Mouse (Mus musculus): ENCODE measurements around the gene Spata20. TPM values are rescaled to one million over a fixed set of nuclear protein-coding genes. Genes with fewer than 3 reads are reported as not detected.
A peak's percentile ranks its signal among the peaks of the same experiment; 100 is the strongest.

Gene Spata20
- polyA plus RNA-seq, 1 experiment: not detected

- Histone ChIP-seq H3K27ac (ENCODE audit: insufficient read depth, low read depth, low read length) (peak within 1 kb of the TSS; percentile 67), H3K4me3 (ENCODE audit: insufficient read depth, low read depth, low read length) (peak within 1 kb of the TSS; percentile 91), H3K4me1 (ENCODE audit: control insufficient read depth, insufficient read depth, low read length) (peaks cover 44% of the 10 kb centered on the region)
- 0% methylated on average over 42 of the region's 71 CpGs for WGBS
- TF ChIP-seq CTCF (IDR thresholded peaks at IDR 0.05; ENCODE audit: insufficient read depth, low read depth, low read length): no peak
- TF ChIP-seq POLR2A (IDR thresholded peaks at IDR 0.05; ENCODE audit: insufficient read depth, low read depth, low read length): peak; percentile 51; the same call in 1 of the 2 replicates
Measured at GRCm38 (mm10) chr11:94473707-94474543, 12.1 kb downstream of the Spata20 start, which contains the start of gene Cacna1g. Gene Cacna1g (minus strand): TSS chr11:94474198.

- peak overlapping the region; percentile 91 for H3K4me3 ChIP-seq (ENCODE audit: insufficient read depth, low read depth, low read length)
- no peak for TF ChIP-seq POLR2A (IDR thresholded peaks at IDR 0.05; ENCODE audit: insufficient read depth, low read depth, low read length)
- no peak for TF ChIP-seq CTCF (IDR thresholded peaks at IDR 0.05; ENCODE audit: insufficient read depth, low read depth, low read length)
- WGBS: under 1% methylated on average over 51 of the region's 52 CpGs
- H3K27ac ChIP-seq (ENCODE audit: insufficient read depth, low read depth, low read length): peak overlapping the region; percentile 67
- peaks cover 51% of the 10 kb centered on the region for H3K4me1 ChIP-seq (ENCODE audit: control insufficient read depth, insufficient read depth, low read length)
Measured at GRCm38 (mm10) chr11:94472916-94473706, 12.9 kb downstream of the Spata20 start.

DNA sequence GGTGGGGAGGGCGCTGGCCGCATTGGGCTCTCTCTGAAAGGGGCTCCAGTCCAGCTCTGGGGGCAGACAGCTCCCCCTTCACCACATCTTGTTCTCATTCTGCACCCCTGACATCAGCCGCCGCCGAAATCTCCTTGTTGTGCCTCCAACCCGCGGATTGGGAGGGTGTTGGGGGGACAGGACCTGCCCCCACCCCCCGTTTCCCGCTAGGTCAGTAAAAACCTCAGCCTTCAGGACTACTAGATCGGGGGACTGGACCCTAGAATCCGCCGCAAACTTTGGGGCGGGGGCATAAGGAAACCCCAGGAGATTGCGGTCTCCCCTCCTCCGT is 13.4 kb downstream of the Spata20 start:
- H3K4me3 ChIP-seq (ENCODE audit: insufficient read depth, low read depth, low read length): peak overlapping the region; percentile 91
- H3K27ac ChIP-seq (ENCODE audit: insufficient read depth, low read depth, low read length): peak overlapping the region; percentile 67
- TF ChIP-seq CTCF (IDR thresholded peaks at IDR 0.05; ENCODE audit: insufficient read depth, low read depth, low read length) (no peak), POLR2A (IDR thresholded peaks at IDR 0.05; ENCODE audit: insufficient read depth, low read depth, low read length) (no peak)
- peaks cover 55% of the 10 kb centered on the region for H3K4me1 ChIP-seq (ENCODE audit: control insufficient read depth, insufficient read depth, low read length)
- 1% methylated on average over 15 of the region's 15 CpGs for WGBS

DNA sequence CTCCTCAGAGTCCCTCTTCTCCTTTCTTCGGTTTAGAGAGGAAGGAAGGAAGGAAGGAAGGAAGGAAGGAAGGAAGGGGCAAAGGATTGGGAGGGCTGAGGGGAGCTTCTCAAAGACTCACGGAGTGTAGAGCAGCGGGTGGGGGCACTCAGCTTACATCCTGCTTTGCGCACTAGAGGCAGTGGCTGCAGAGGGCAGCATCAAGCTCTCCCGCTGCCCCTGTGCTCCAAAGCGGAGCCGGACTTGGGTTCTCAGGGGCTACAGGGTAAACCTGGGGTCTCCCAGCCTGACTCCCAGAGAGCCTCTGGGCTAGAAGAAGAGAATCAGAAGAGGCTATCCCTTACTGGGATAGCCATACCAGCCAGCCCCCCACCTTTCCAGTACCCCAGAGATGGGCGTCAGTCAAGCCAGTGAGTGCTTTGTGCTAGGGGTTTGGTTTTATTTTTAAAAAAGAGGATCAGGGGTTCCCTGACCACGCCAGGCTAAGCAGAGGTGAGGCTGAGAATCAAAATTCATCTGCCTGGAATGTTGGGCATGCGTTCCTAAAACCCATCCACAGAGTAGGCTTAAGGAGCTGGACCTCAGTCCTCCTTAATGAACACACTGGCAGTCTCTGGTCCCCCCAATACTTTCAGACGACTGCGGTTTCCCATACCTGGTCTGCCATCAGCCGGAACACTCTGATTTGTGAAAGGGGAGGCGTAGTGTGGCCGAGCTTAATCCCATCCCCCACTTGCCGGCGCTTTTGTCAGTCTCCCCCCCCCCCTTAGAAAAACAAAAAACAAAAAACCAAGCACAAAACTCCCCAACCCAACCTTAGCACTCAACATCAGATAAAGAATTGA is 14.0 kb downstream of the Spata20 start:
- Histone ChIP-seq H3K4me3 (ENCODE audit: insufficient read depth, low read depth, low read length) (peak overlapping the region; percentile 91), H3K4me1 (ENCODE audit: control insufficient read depth, insufficient read depth, low read length) (peaks cover 58% of the 10 kb centered on the region), H3K27ac (ENCODE audit: insufficient read depth, low read depth, low read length) (peak overlapping the region; percentile 68)
- 11% methylated on average over 17 of the region's 17 CpGs for WGBS
- TF ChIP-seq POLR2A (IDR thresholded peaks at IDR 0.05; ENCODE audit: insufficient read depth, low read depth, low read length) (no peak), CTCF (IDR thresholded peaks at IDR 0.05; ENCODE audit: insufficient read depth, low read depth, low read length) (no peak)

DNA sequence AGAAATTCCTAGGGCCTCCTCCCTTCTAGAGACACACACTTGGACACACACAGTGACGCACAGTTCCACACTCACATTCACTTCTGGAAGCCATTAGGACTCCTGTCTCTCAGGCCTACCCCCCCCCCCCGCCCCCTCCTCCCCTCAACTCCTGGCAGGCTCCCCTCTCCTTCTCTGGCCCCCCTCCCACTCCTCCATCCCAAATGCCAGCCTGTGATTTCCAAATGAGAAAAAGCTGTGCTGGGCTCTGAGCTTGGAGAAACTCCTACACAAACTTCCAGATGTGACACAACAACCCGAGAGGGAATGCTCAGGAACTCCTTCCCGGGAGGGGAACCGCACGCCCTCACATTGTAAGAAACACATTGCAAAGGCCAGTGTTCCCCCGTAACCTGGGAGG is 15.6 kb downstream of the Spata20 start:
- WGBS: 18% methylated on average over 6 of the region's 7 CpGs
- H3K4me3 ChIP-seq (ENCODE audit: insufficient read depth, low read depth, low read length): peak overlapping the region; percentile 29
- TF ChIP-seq CTCF (IDR thresholded peaks at IDR 0.05; ENCODE audit: insufficient read depth, low read depth, low read length) (no peak), POLR2A (IDR thresholded peaks at IDR 0.05; ENCODE audit: insufficient read depth, low read depth, low read length) (no peak)
- H3K27ac ChIP-seq (ENCODE audit: insufficient read depth, low read depth, low read length): peak overlapping the region; percentile 59
- H3K4me1 ChIP-seq (ENCODE audit: control insufficient read depth, insufficient read depth, low read length): peaks cover 67% of the 10 kb centered on the region

- no peak overlapping the region for H3K4me3 ChIP-seq (ENCODE audit: insufficient read depth, low read depth, low read length)
- TF ChIP-seq POLR2A (IDR thresholded peaks at IDR 0.05; ENCODE audit: insufficient read depth, low read depth, low read length) (no peak), CTCF (IDR thresholded peaks at IDR 0.05; ENCODE audit: insufficient read depth, low read depth, low read length) (no peak)
- 20% methylated on average over 7 of the region's 9 CpGs for WGBS
- peaks cover 64% of the 10 kb centered on the region for H3K4me1 ChIP-seq (ENCODE audit: control insufficient read depth, insufficient read depth, low read length)
- H3K27ac ChIP-seq (ENCODE audit: insufficient read depth, low read depth, low read length): peak overlapping the region; percentile 53
Measured at GRCm38 (mm10) chr11:94469136-94470064, 16.6 kb downstream of the Spata20 start.

DNA sequence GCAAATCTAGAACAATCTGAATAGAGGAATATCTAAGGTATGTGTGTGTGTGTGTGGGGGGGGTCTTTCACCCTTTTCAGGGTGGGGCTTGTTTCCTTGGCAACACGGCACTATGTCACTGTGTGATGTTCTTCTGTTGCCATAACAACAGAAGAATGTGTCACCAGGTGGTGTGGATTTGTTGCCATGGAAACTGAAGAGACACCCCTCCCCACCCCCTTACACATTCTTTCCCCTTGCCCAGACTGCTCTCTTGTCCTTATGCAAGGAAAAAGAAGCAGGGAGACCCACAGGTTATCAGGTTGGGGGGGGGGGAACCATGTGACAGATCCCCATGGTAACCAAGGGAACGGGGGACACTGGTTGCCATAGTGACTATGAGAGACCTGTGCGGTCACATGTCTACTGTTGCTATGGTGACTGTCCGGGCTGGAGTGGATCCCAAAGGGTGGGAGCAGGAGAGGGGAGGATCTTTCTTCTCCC is 17.4 kb downstream of the Spata20 start:
- H3K4me3 ChIP-seq (ENCODE audit: insufficient read depth, low read depth, low read length): no peak overlapping the region
- WGBS: 8% methylated on average over 4 of the region's 4 CpGs
- peaks cover 63% of the 10 kb centered on the region for H3K4me1 ChIP-seq (ENCODE audit: control insufficient read depth, insufficient read depth, low read length)
- TF ChIP-seq POLR2A (IDR thresholded peaks at IDR 0.05; ENCODE audit: insufficient read depth, low read depth, low read length) (no peak), CTCF (IDR thresholded peaks at IDR 0.05; ENCODE audit: insufficient read depth, low read depth, low read length) (no peak)
- H3K27ac ChIP-seq (ENCODE audit: insufficient read depth, low read depth, low read length): peak overlapping the region; percentile 53

Data from olfactory bulb, adult 2 months (tissue).